Mouse (Mus musculus) small intestine, adult 2 months (tissue): ENCODE results near the gene AC134908.4.

Source experiments
- CTCF ChIP-seq: fragments of 200-500 bp; IDR thresholded peaks from 2 replicates; pipeline ENCODE4 v1.5.1; 2012; ENCODE audit warnings: low read depth, mild to moderate bottlenecking, control low read depth, inconsistent platforms, low read length, moderate library complexity, mixed read lengths; ENCODE audit not compliant: insufficient replicate concordance, insufficient read length; ENCODE audit errors: extremely low read depth
- POLR2A ChIP-seq: fragments of 200-500 bp; IDR thresholded peaks from 2 replicates; pipeline ENCODE4 v1.6.1; 2012; ENCODE audit warnings: low read depth, mild to moderate bottlenecking, control low read depth, inconsistent platforms, low read length, moderate library complexity

GRCm38 (mm10) chr17:25796951-25797369, 1.5 kb upstream of the AC134908.4 start, which contains the start of gene Metrn:
- TF ChIP-seq CTCF = no peak
- TF ChIP-seq POLR2A = no peak
